Mouse (Mus musculus): ENCODE data around the gene Olfr1090. TPM values are rescaled to one million over a fixed set of nuclear protein-coding genes. Genes with fewer than 3 reads are reported as not detected.

Gene Olfr1090
- polyA plus RNA-seq (2014; fragmentation: Illumina TruSeq; extraction: RNeasy Lipid Tissue Mini Kit (QIAGEN cat#74804); ENCODE audit: low read depth, low replicate concordance), result not detected

GRCm38 (mm10) chr2:86758893-86759292, at the start of gene Olfr1090:
TSS of gene Olfr1090 (minus strand) at chr2:86758993.

GRCm38 (mm10) chr2:86782179-86782578, 23.4 kb upstream of the Olfr1090 start, which contains the start of gene Olfr1093:
TSS of gene Olfr1093 (plus strand) at chr2:86782479.

GRCm38 (mm10) chr2:86733601-86734000, 25.2 kb downstream of the Olfr1090 start, which contains the start of gene Olfr1089:
TSS of gene Olfr1089 (minus strand) at chr2:86733701.

Other genes with a start within 250 kb of the Olfr1090 start
- not detected for gene Olfr1079, start 216.5 kb downstream of the Olfr1090 start, polyA plus RNA-seq (2014; fragmentation: Illumina TruSeq; extraction: RNeasy Lipid Tissue Mini Kit (QIAGEN cat#74804); ENCODE audit: low read depth, low replicate concordance)
- gene Olfr1080, start 200.8 kb downstream of the Olfr1090 start, polyA plus RNA-seq (2014; fragmentation: Illumina TruSeq; extraction: RNeasy Lipid Tissue Mini Kit (QIAGEN cat#74804); ENCODE audit: low read depth, low replicate concordance), result not detected
- not detected for gene Olfr1082, start 160.0 kb downstream of the Olfr1090 start, polyA plus RNA-seq (2014; fragmentation: Illumina TruSeq; extraction: RNeasy Lipid Tissue Mini Kit (QIAGEN cat#74804); ENCODE audit: low read depth, low replicate concordance)
- gene Olfr1084, start 119.3 kb downstream of the Olfr1090 start, polyA plus RNA-seq (2014; fragmentation: Illumina TruSeq; extraction: RNeasy Lipid Tissue Mini Kit (QIAGEN cat#74804); ENCODE audit: low read depth, low replicate concordance), result not detected
- gene Olfr1085, start 97.0 kb downstream of the Olfr1090 start, polyA plus RNA-seq (2014; fragmentation: Illumina TruSeq; extraction: RNeasy Lipid Tissue Mini Kit (QIAGEN cat#74804); ENCODE audit: low read depth, low replicate concordance), result not detected
- not detected for gene Olfr1086, start 78.9 kb downstream of the Olfr1090 start, polyA plus RNA-seq (2014; fragmentation: Illumina TruSeq; extraction: RNeasy Lipid Tissue Mini Kit (QIAGEN cat#74804); ENCODE audit: low read depth, low replicate concordance)
- gene Olfr1087, start 60.6 kb downstream of the Olfr1090 start, polyA plus RNA-seq (2014; fragmentation: Illumina TruSeq; extraction: RNeasy Lipid Tissue Mini Kit (QIAGEN cat#74804); ENCODE audit: low read depth, low replicate concordance), result not detected
- not detected for gene Olfr1089, start 25.3 kb downstream of the Olfr1090 start, polyA plus RNA-seq (2014; fragmentation: Illumina TruSeq; extraction: RNeasy Lipid Tissue Mini Kit (QIAGEN cat#74804); ENCODE audit: low read depth, low replicate concordance)
- gene Olfr1093, start 23.5 kb upstream of the Olfr1090 start, polyA plus RNA-seq (2014; fragmentation: Illumina TruSeq; extraction: RNeasy Lipid Tissue Mini Kit (QIAGEN cat#74804); ENCODE audit: low read depth, low replicate concordance), result not detected
- gene Olfr141, start 51.0 kb upstream of the Olfr1090 start, polyA plus RNA-seq (2014; fragmentation: Illumina TruSeq; extraction: RNeasy Lipid Tissue Mini Kit (QIAGEN cat#74804); ENCODE audit: low read depth, low replicate concordance), result not detected
- not detected for gene Olfr1094, start 65.7 kb upstream of the Olfr1090 start, polyA plus RNA-seq (2014; fragmentation: Illumina TruSeq; extraction: RNeasy Lipid Tissue Mini Kit (QIAGEN cat#74804); ENCODE audit: low read depth, low replicate concordance)
- not detected for gene Olfr1095, start 92.7 kb upstream of the Olfr1090 start, polyA plus RNA-seq (2014; fragmentation: Illumina TruSeq; extraction: RNeasy Lipid Tissue Mini Kit (QIAGEN cat#74804); ENCODE audit: low read depth, low replicate concordance)
- not detected for gene Gm13723, start 115.8 kb upstream of the Olfr1090 start, polyA plus RNA-seq (2014; fragmentation: Illumina TruSeq; extraction: RNeasy Lipid Tissue Mini Kit (QIAGEN cat#74804); ENCODE audit: low read depth, low replicate concordance)
- not detected for gene Olfr1097, start 133.2 kb upstream of the Olfr1090 start, polyA plus RNA-seq (2014; fragmentation: Illumina TruSeq; extraction: RNeasy Lipid Tissue Mini Kit (QIAGEN cat#74804); ENCODE audit: low read depth, low replicate concordance)
- gene Olfr1098, start 165.6 kb upstream of the Olfr1090 start, polyA plus RNA-seq (2014; fragmentation: Illumina TruSeq; extraction: RNeasy Lipid Tissue Mini Kit (QIAGEN cat#74804); ENCODE audit: low read depth, low replicate concordance), result not detected
- not detected for gene Olfr1099, start 201.7 kb upstream of the Olfr1090 start, polyA plus RNA-seq (2014; fragmentation: Illumina TruSeq; extraction: RNeasy Lipid Tissue Mini Kit (QIAGEN cat#74804); ENCODE audit: low read depth, low replicate concordance)
- gene Olfr1100, start 221.0 kb upstream of the Olfr1090 start, polyA plus RNA-seq (2014; fragmentation: Illumina TruSeq; extraction: RNeasy Lipid Tissue Mini Kit (QIAGEN cat#74804); ENCODE audit: low read depth, low replicate concordance), result not detected
- not detected for gene Olfr1101, start 232.2 kb upstream of the Olfr1090 start, polyA plus RNA-seq (2014; fragmentation: Illumina TruSeq; extraction: RNeasy Lipid Tissue Mini Kit (QIAGEN cat#74804); ENCODE audit: low read depth, low replicate concordance)
- not detected for gene Olfr1102, start 239.4 kb upstream of the Olfr1090 start, polyA plus RNA-seq (2014; fragmentation: Illumina TruSeq; extraction: RNeasy Lipid Tissue Mini Kit (QIAGEN cat#74804); ENCODE audit: low read depth, low replicate concordance)